Mouse (Mus musculus) brain, embryonic 14.5 days (tissue): ENCODE results near the gene Prrt1. TPM values are rescaled to one million over a fixed set of nuclear protein-coding genes. Genes with fewer than 3 reads are reported as not detected.

ENCODE experiments used
- DNase-seq: peaks from one replicate; pipeline ENCODE4 v3.0.0-alpha.2; 2011; ENCODE audit warnings: low read depth
- CTCF ChIP-seq: fragments of 200-500 bp; IDR thresholded peaks from 2 replicates; pipeline ENCODE4 v1.5.1; 2012; ENCODE audit warnings: inconsistent platforms, mild to moderate bottlenecking, moderate library complexity, borderline replicate concordance; ENCODE audit not compliant: insufficient read depth, insufficient read length; ENCODE audit errors: extremely low read depth
- POLR2A ChIP-seq: fragments of 200-500 bp; IDR thresholded peaks from 2 replicates; pipeline ENCODE4 v1.6.1; 2012; ENCODE audit warnings: mild to moderate bottlenecking, inconsistent platforms, borderline replicate concordance; ENCODE audit not compliant: poor library complexity, insufficient read depth, insufficient read length, severe bottlenecking; ENCODE audit errors: extremely low read depth
- polyA plus RNA-seq: library from polyadenylated mRNA; depleted of rRNA; stranded (reverse); fragments of >200 nt; gene quantifications from 2 replicates; pipeline ENCODE4 v1.2.3, GENCODE M21; 2012

Gene Prrt1
- polyA plus RNA-seq, 1 experiment: 63.8 TPM

DNA sequence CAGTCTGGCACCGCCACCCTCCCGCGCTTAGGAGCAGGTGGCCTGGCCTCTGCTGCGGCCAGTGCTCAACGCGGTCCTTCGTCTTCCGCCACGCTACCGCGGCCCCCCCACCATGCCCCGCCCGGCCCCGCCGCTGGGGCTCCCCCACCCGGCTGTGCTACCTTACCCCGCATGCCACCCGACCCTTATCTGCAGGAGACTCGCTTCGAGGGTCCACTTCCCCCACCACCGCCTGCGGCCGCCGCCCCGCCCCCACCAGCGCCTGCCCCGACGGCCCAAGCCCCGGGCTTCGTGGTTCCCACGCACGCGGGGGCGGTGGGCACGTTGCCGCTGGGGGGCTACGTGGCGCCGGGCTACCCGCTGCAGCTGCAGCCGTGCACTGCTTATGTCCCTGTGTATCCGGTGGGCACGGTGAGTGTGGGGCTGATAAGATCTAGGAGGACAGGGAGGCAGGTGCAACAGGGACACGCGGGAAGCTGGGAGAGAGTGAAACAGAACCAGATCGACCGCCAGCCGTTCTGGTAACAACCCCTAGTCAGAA is 1.5 kb downstream of the Prrt1 start:
- DNase-seq: no peak
- no peak for TF ChIP-seq POLR2A

DNA sequence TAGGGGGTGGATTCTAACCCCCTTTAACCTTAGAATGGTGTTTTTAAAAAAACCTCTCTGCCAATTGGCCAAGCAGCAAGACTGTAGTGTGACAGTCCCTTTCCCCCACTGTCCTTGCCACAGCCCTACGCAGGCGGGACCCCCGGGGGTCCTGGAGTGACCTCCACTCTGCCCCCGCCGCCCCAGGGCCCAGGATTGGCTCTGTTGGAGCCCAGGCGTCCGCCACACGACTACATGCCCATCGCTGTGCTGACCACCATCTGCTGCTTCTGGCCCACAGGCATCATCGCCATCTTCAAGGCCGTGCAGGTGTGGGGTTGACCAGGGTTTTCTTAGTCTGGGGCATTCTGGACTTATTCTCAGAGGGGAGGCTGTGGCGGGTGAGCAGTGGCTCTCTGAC is 2.3 kb downstream of the Prrt1 start:
- no peak for TF ChIP-seq CTCF
- TF ChIP-seq POLR2A: no peak
- DNase-seq: no peak

DNA sequence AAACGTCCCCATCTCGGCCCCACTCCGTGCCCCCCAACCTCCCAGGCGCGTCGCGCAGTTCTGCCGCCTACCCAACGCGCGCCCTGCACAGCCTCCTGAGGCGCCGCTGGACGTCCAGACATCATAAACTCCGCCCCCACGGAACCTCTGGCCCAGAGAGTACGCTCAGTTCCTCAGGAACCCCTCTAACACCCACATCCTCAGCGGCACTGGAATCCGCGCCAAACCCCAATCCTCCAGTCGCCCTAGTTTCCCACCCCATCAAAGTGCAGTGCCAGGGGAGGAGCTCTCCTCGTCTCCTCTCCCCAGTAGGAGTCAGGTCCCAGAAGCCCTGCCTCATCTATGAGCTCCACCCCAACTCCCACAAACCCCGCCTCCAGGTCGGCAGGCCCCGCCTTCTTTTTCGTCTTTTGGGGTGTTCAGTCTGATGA is 2.9 kb downstream of the Prrt1 start:
- no peak for TF ChIP-seq CTCF
- TF ChIP-seq POLR2A: no peak
- DNase-seq: peak; percentile 64

DNA sequence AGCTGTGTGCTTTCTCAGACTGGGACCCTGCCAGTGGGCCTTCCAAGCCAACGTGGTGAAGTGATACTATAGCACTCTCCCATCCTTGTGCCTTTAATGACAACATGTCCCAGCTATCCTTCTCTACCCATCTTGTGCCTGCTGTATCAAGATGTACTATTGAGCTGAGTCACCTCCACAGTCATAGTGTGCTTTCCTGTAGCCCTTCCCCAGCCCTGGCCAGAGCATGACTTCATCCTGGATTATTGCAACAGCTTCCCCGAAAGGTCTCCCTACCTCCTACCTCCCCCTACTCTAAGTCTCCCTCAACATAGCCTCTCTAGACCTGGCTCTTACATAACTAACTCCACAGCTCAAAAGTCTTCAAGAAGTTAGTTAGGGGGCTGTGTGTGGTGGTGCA is 6.3 kb downstream of the Prrt1 start:
- DNase-seq: no peak
- TF ChIP-seq CTCF: no peak
- TF ChIP-seq POLR2A: no peak

DNA sequence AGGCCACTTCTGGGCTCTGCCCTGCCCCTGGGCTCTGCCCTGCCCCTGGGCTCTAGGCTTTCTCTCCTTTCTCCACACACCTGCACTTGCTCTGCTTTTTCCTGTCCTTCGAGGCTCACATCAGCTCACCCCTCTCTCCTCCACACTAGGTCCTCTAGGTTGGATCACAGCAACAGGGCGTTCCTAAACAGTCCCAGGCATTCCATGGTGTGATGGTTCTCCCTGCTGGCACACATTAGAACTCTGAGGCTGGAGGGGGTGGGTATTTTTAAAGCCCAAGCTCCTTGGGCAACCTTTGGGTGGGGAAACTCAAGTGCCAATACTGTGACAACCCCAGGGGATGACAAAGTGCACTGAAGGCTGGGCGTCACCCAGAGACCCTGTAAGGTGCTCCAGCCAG is 8.1 kb downstream of the Prrt1 start:
- no peak for TF ChIP-seq POLR2A
- no peak for TF ChIP-seq CTCF
- no peak for DNase-seq

DNA sequence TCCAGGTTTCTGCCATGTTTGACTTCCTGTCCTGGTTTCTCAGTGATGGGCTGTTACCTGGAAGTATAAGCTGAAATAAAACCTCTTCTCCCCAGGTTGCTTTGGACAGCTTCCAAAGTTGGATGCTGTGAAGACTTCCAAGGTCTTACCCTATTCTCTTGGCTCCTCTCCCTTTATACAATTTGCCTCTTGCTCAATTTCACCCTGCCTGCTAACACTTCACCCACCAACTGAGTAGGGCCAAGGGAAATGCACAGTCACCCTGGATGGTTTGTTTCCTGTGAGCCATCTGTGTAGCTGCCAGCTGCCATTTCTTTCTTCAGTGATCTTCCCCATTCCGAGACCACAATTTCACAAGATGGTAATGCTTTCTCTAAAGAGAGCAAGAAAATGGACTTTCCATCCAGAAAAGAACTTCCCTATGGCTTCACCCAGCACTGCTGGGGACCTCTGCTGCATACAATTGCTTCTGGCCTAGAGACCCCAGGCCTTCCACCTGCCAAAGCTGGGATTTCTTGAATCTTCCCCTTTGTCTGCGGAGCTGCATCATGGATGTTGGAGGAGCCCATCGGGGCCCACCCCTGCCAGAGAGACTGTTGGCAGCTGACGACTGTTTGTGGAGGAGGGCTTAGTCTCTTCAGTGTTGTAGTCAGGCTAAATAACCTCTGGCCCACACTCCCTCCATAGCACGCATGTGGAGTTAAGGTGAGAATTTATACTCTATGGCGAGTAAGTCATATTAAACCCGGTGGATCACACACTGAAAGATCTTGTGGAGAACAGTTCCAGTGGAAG is 10.3 kb downstream of the Prrt1 start:
- DNase-seq: no peak
- TF ChIP-seq POLR2A (no peak), CTCF (no peak)

DNA sequence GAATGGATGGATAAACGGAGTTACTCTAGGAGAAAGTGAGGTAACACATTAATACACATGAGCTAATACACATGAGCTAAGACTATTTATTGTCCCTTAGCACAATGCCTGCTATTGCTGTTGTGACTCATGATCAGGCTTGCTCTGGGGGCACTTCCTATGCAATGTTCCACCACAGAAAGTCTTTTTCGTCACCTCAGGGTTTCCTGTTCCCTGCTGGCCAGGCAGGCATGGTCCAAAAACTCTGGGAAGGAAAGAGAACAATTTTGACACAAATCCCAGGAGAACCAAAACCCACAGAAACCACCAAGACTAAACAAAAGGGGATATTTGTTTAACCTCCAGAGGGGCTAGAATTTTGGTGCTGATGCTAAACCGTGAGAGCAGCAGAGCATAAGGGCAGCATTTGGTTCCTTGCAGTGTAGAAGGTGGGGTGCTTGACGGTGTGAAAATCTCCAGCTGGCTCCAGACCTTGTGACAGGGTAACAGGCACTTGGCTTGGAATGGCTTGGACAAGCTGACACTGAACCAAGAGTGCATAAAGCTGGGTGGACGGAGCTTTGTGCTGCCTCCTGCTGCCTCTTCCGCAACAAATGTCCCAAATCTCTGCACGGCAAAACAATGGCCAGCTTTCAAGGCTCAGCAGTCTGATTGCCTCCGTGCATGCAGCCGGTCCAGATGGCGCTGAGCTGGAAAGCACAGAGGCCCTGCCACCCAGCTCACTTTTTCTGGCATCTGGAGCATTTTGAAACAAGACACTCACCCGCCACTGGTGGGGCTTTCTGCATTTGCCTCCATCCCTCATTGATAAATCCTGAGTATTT is 11.7 kb downstream of the Prrt1 start:
- no peak for TF ChIP-seq POLR2A
- no peak for TF ChIP-seq CTCF
- peak; percentile 85 for DNase-seq

DNA sequence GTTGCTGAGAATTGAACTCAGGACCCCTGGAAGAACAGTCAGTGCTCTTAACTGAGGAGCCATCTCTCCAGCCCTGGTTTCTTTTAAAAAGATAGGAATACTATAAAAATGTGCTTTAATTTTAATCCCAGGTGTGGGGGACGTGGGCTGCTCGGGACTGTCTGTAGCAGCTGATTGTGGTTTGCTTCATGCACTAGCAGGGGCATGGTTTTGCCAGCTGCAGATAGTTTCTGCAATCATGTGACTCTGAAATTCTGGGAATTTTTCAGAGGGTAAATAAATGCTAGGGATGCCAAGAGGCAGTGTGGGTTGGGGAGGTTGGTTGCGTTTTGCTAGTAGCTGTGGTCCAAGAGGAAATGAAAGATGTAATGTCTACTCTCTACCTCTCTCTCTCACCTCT is 12.6 kb downstream of the Prrt1 start:
- no peak for DNase-seq
- TF ChIP-seq POLR2A (no peak), CTCF (no peak)

DNA sequence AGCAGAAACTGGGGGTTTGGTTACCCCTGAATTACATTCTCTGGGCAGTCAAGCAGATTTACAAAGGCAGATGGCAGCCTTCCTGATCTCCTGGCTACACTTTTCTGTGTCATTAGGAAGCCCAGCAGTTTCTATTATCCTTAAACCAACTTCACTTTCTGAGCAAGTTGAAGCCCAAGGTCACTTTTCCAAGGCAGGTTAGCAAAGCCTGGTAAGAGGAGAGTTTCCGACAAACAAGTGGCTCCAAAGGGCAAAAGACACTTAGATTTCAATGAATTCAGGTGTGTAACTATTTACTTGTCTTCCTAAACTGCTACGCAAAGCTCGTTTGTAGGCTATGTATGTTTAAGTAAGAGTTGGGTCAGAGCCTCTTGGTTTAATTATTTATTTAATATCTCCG is 14.0 kb downstream of the Prrt1 start:
- TF ChIP-seq CTCF: no peak
- no peak for TF ChIP-seq POLR2A
- DNase-seq: no peak

DNA sequence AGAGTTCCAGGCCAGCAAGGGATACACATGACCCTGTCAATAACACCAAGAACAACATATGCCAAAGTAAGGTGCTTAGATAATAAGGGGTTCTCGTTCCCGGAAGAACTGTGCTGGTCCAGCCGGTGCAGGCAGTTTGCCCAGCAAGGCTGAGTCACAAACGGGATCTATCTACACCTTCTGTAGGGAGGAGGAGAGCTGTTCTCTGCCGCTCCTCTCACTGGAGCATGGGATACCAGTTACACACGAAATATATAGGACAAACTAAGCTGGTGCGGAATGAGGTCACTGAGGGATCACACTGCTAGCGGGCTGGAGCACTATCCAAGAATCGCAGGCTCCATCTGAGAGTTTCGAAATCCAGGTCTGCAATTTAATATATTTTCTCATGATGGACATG is 14.6 kb downstream of the Prrt1 start:
- TF ChIP-seq POLR2A: no peak
- no peak for TF ChIP-seq CTCF
- DNase-seq: no peak

DNA sequence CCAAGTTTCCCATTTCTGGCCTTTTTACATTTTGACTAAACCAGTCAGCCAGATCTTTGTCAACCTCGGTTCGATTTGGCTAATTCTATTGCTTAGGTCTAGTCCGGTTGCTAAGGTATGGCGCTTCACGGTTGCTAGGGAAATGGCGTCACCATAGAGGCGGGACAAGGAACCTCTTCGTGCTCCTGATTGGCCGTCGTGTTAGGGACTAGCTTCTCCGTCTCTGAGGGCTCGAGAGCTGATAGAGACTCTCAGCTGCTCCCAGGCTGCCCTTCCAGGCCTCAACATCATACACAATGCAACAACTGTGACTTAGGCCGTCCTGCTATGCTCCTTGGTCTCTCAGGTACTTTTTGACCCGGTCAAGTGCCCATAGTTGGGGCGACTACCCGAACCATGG is 15.3 kb downstream of the Prrt1 start, which contains the start of gene Fkbpl:
Gene Fkbpl (plus strand): TSS at position 157 of the 400 bp plus-strand sequence.
- DNase-seq: peak; percentile 99
- TF ChIP-seq CTCF: no peak
- peak; percentile 28; the same call in 1 of the 2 replicates for TF ChIP-seq POLR2A

DNA sequence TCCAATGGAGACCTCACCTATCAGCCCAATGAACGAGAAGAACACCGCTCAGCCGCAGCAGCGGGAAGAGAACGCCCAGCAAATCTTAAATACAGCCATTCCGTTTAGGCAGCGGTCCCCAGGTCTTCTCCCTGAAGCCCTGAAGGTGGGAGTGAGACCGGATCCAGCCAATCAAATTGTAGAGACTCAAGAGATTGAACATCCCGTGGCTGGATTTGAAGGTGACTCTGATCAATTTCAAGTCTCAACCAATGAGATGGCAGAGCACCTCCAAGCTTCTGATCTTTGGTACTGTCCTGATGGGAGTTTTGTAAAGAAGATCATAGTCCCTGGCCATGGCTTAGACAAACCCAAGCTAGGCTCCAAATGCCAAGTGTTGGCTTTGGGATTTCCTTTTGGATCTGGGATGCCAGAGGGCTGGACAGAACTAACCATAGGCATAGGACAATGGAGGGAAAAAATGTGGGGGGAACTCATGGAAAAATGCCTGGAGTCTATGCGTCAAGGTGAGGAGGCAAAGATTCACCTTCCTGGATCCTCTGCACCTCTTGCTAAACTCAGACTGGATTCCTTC is 16.0 kb downstream of the Prrt1 start:
- no peak for DNase-seq
- TF ChIP-seq POLR2A (no peak), CTCF (no peak)
